Mouse (Mus musculus) liver, embryonic 14.5 days (tissue): ENCODE results near the gene D930020B18Rik. TPM values are rescaled to one million over a fixed set of nuclear protein-coding genes. Genes with fewer than 3 reads are reported as not detected.

Source experiments
- ATAC-seq: fragments of 200-750 bp; cut with Nextera tagmentation; 2 replicates; pipeline ENCODE4 v1.8.0; 2017; ENCODE audit warnings: moderate number of reproducible peaks, mild to moderate bottlenecking, moderate library complexity; ENCODE audit not compliant: insufficient read depth
- DNase-seq, 3 experiments: peaks; one replicate each; pipeline ENCODE4 v3.0.0-alpha.2; 2012 to 2013; ENCODE audit warnings: low read depth in 3 of 3, low spot score in 3 of 3
- H3K27ac ChIP-seq: fragments of 300-500 bp; sonication (generic); 2 replicates; pipeline ENCODE4 v1.5.1; 2014; ENCODE audit warnings: moderate library complexity, mild to moderate bottlenecking, control low read depth, inconsistent platforms
- H3K27me3 ChIP-seq: fragments of 300-500 bp; sonication (generic); 2 replicates; pipeline ENCODE4 v1.6.1; 2014; ENCODE audit warnings: mild to moderate bottlenecking, low read length, moderate library complexity; ENCODE audit not compliant: control insufficient read depth, insufficient read depth
- H3K36me3 ChIP-seq: fragments of 300-500 bp; sonication (generic); replicated peaks from 2 replicates; pipeline ENCODE4 v1.6.1; 2014; ENCODE audit warnings: low read depth; ENCODE audit not compliant: control insufficient read depth, insufficient read depth
- H3K4me1 ChIP-seq, 2 experiments: fragments of 200-500 bp in 1 of 2; fragments of 300-500 bp in 1 of 2; sonication (generic) in 1 of 2; replicated peaks; 2 replicates each; pipeline ENCODE4 v1.6.1; 2012 to 2014; ENCODE audit warnings: antibody characterized with exemption in 1 of 2, inconsistent platforms in 1 of 2, low read length in 1 of 2; ENCODE audit not compliant: control insufficient read depth in 2 of 2, insufficient read depth in 2 of 2
- H3K4me2 ChIP-seq: fragments of 300-500 bp; sonication (generic); 2 replicates; pipeline ENCODE4 v1.6.1; 2014; ENCODE audit warnings: low read depth, mild to moderate bottlenecking, control low read depth, moderate library complexity
- H3K4me3 ChIP-seq, 2 experiments: fragments of 200-500 bp in 1 of 2; fragments of 300-500 bp in 1 of 2; sonication (generic) in 1 of 2; 2 replicates each; pipeline ENCODE4 v1.5.1; 2012 to 2014; ENCODE audit warnings: low read depth in 2 of 2, low read length in 2 of 2, mild to moderate bottlenecking in 2 of 2, control low read depth in 1 of 2, inconsistent platforms in 1 of 2, moderate library complexity in 1 of 2; ENCODE audit not compliant: insufficient read depth in 1 of 2
- H3K9ac ChIP-seq: fragments of 300-500 bp; sonication (generic); replicated peaks from 2 replicates; pipeline ENCODE4 v1.6.1; 2014; ENCODE audit warnings: mild to moderate bottlenecking, control low read depth, moderate library complexity
- H3K9me3 ChIP-seq: fragments of 300-500 bp; sonication (generic); 2 replicates; pipeline ENCODE4 v1.6.1; 2016; ENCODE audit warnings: low read length, mixed read lengths; ENCODE audit not compliant: control insufficient read depth
- CTCF ChIP-seq: IDR thresholded peaks from 2 replicates; pipeline ENCODE4 v1.5.1; 2016; ENCODE audit warnings: antibody characterized with exemption, low read depth, control low read depth
- EP300 ChIP-seq: IDR thresholded peaks from 2 replicates; pipeline ENCODE4 v1.6.1; 2016; ENCODE audit warnings: antibody characterized with exemption, low read depth
- WGBS: fragments of 180-500 bp; shearing (Covaris S2); extraction: QIAGEN DNeasy Blood & Tissue Kit; methylation state at CpG from one replicate; pipeline ENCODE4 v1.1.7; 2014; ENCODE audit not compliant: insufficient replicate concordance; 5-methylcytosine and 5-hydroxymethylcytosine counted together
- polyA plus RNA-seq, 2 experiments: library from polyadenylated mRNA; depleted of rRNA in 1 of 2; stranded (reverse) in 1 of 2; unstranded in 1 of 2; fragments of >200 nt; fragmentation: Nextera tagmentation in 1 of 2; extraction: Ambion mirVana in 1 of 2; gene quantifications; 2 replicates each; pipeline versions ENCODE4 v1.2.1 to v1.2.3; 2012 to 2014

D930020B18Rik gene
- polyA plus RNA-seq, 2 experiments = 0.04 TPM; not detected in 1

- no peaks in the 10 kb centered on the region for H3K4me1 ChIP-seq
- H3K4me3 ChIP-seq = no peak overlapping the region
- TF ChIP-seq EP300 (no peak), CTCF (no peak)
- 65% methylated on average over 1 of the region's 1 CpGs for WGBS
- no peak overlapping the region for H3K9ac ChIP-seq
- no peaks in the 10 kb centered on the region for H3K9me3 ChIP-seq
- ATAC-seq = no peak
- H3K27ac ChIP-seq = no peak overlapping the region
- no peak for DNase-seq
- H3K36me3 ChIP-seq = no peaks in the 10 kb centered on the region
- H3K4me2 ChIP-seq = no peak overlapping the region
- H3K27me3 ChIP-seq = no peaks in the 10 kb centered on the region
These were observed 11.7 kb downstream of the D930020B18Rik start for GRCm38 (mm10) chr10:121653079-121653478.

DNA sequence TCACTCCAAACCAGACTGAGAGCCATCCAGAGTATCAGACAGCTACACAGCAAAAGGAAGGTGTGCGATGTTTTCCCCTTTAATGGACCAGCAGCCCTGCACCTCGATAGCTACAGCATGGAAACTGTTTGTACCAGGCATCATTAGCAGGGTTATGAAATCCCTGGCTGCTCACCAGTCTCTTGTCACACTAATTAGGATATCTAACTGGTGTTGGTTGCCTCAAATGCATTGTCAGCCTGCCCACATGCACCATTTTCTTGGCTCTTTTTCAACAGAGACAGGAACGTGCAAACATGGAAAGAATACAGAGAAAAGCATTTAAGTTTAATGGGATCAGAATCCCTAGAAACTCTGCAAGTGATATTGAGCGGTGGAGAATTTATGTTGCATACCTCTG is 14.5 kb downstream of the D930020B18Rik start:
- Histone ChIP-seq H3K27me3 (no peaks in the 10 kb centered on the region), H3K36me3 (no peaks in the 10 kb centered on the region), H3K4me1 (no peaks in the 10 kb centered on the region), H3K9ac (no peak overlapping the region), H3K9me3 (no peaks in the 10 kb centered on the region), H3K27ac (no peak overlapping the region), H3K4me2 (no peak overlapping the region), H3K4me3 (no peak overlapping the region)
- ATAC-seq (no peak), DNase-seq (no peak)
- 69% methylated on average over 4 of the region's 4 CpGs for WGBS
- TF ChIP-seq CTCF = no peak
- no peak for TF ChIP-seq EP300

- Histone ChIP-seq H3K4me2 (no peak overlapping the region), H3K27ac (no peak overlapping the region), H3K27me3 (no peaks in the 10 kb centered on the region), H3K4me3 (no peak overlapping the region), H3K36me3 (no peaks in the 10 kb centered on the region), H3K4me1 (no peaks in the 10 kb centered on the region), H3K9ac (no peak overlapping the region), H3K9me3 (no peaks in the 10 kb centered on the region)
- WGBS = 67% methylated on average over 2 of the region's 2 CpGs
- ATAC-seq = no peak
- no peak for DNase-seq
- no peak for TF ChIP-seq CTCF
- no peak for TF ChIP-seq EP300
These were observed 21.3 kb downstream of the D930020B18Rik start for GRCm38 (mm10) chr10:121662711-121663110.

DNA sequence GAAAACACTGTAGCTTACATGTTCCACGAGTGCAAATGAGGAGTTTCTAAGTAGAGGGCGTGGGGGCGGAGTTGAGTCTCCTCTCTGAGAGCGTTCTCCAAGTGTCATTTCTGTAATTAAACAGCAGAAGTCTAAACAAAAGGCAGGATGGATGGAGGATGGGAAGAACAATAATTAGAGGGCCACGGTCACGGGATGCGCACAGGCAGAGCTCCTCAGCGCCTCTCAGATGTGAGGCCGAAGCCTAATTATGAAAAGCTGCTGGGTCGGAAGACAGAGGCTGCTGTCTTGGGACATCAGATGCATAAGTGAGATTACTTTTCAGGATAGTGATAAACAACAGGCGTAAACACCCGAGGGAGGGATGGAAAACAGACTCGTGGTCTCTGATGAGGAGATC is 22.2 kb downstream of the D930020B18Rik start:
- Histone ChIP-seq H3K27me3 (no peaks in the 10 kb centered on the region), H3K4me2 (no peak overlapping the region), H3K9me3 (no peaks in the 10 kb centered on the region), H3K4me1 (no peaks in the 10 kb centered on the region), H3K9ac (no peak overlapping the region), H3K4me3 (no peak overlapping the region), H3K27ac (no peak overlapping the region), H3K36me3 (no peaks in the 10 kb centered on the region)
- WGBS = 60% methylated on average over 13 of the region's 13 CpGs
- DNase-seq = no peak
- ATAC-seq = no peak
- TF ChIP-seq CTCF (no peak), EP300 (no peak)

DNA sequence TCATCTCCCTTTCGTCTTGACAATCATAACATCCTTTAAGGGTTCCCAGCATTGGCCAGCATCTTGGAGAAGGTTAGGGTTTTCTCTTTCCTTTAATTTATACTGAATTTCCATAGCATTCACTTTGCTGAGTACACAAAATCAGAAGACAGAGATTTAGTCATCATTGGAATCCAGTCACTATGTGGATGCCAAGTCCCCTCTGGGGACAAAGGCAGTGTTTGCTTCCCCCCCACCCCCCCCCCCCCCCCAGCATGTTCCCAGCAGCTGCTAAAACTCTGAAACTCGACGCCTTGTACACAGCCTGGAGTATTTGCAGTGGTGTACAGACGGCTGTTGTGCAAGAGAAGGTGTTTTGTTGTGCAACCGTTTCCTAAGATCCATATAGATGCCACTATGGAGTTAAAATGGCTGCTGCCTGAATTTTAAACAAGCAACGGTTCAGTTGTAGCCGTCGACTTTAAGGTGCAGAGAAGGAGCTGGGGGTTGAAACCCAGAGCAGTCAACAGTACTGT is 24.3 kb downstream of the D930020B18Rik start:
- no peak overlapping the region for H3K27ac ChIP-seq
- 52% methylated on average over 8 of the region's 8 CpGs for WGBS
- no peaks in the 10 kb centered on the region for H3K36me3 ChIP-seq
- ATAC-seq (no peak), DNase-seq (no peak)
- no peaks in the 10 kb centered on the region for H3K27me3 ChIP-seq
- no peaks in the 10 kb centered on the region for H3K9me3 ChIP-seq
- H3K4me3 ChIP-seq = no peak overlapping the region
- no peak overlapping the region for H3K4me2 ChIP-seq
- H3K9ac ChIP-seq = no peak overlapping the region
- TF ChIP-seq EP300 (no peak), CTCF (no peak)
- no peaks in the 10 kb centered on the region for H3K4me1 ChIP-seq
